Mouse (Mus musculus): ENCODE measurements around the gene Serpina12. TPM values are rescaled to one million over a fixed set of nuclear protein-coding genes. Genes with fewer than 3 reads are reported as not detected.

Serpina12 gene
- total RNA-seq, 2 experiments from 2014 or later: 1.1 to 1.3 TPM

GRCm38 (mm10) chr12:104004689-104005088, 39.6 kb downstream of the Serpina12 start:
- no peak for DNase-seq (ENCODE audit: low spot score in 2 of 2)

- DNase-seq (ENCODE audit: low spot score in 2 of 2): no peak
These were observed 41.0 kb downstream of the Serpina12 start for GRCm38 (mm10) chr12:104003238-104003612.

- peak; percentile 21 to 24 for DNase-seq (ENCODE audit: low spot score in 2 of 2)
These were observed 41.5 kb downstream of the Serpina12 start for GRCm38 (mm10) chr12:104002569-104003237.

GRCm38 (mm10) chr12:104000594-104000993, 43.6 kb downstream of the Serpina12 start:
- no peak for DNase-seq (ENCODE audit: low spot score in 2 of 2)

- no peak for DNase-seq (ENCODE audit: low spot score in 2 of 2)
These were observed 44.6 kb downstream of the Serpina12 start for GRCm38 (mm10) chr12:103999611-104000010.

GRCm38 (mm10) chr12:103996513-103996912, 47.7 kb downstream of the Serpina12 start:
- DNase-seq (ENCODE audit: low spot score in 2 of 2): no peak

GRCm38 (mm10) chr12:103995292-103996072, 48.8 kb downstream of the Serpina12 start:
- peak; percentile 68 to 72 for DNase-seq (ENCODE audit: low spot score in 2 of 2)

GRCm38 (mm10) chr12:103992945-103993344, 51.3 kb downstream of the Serpina12 start:
- DNase-seq (ENCODE audit: low spot score in 2 of 2): no peak

- no peak for DNase-seq (ENCODE audit: low spot score in 2 of 2)
These were observed 54.4 kb downstream of the Serpina12 start, which contains the start of gene Serpina11 for GRCm38 (mm10) chr12:103989857-103990256. TSS of gene Serpina11 (minus strand) at chr12:103989957.

- no peak for DNase-seq (ENCODE audit: low spot score in 2 of 2)
These were observed 54.8 kb downstream of the Serpina12 start for GRCm38 (mm10) chr12:103989514-103989767.

- DNase-seq (ENCODE audit: low spot score in 2 of 2): no peak
These were observed 55.3 kb downstream of the Serpina12 start for GRCm38 (mm10) chr12:103988754-103989513.

GRCm38 (mm10) chr12:103985868-103986267, 58.4 kb downstream of the Serpina12 start:
- no peak for DNase-seq (ENCODE audit: low spot score in 2 of 2)

GRCm38 (mm10) chr12:103984935-103985334, 59.3 kb downstream of the Serpina12 start:
- peak; percentile 33 to 55 for DNase-seq (ENCODE audit: low spot score in 2 of 2)

- DNase-seq (ENCODE audit: low spot score in 2 of 2): no peak
These were observed 62.4 kb downstream of the Serpina12 start for GRCm38 (mm10) chr12:103981646-103982360.

Other genes with a start within 250 kb of the Serpina12 start
- gene Serpina1b, start 214.1 kb downstream of the Serpina12 start, total RNA-seq (2021): 1 to 10 TPM in 1 of 2 experiments, under 1 TPM in 1; 0.54 to 3.0 TPM
- gene Serpina1a, start 180.9 kb downstream of the Serpina12 start, total RNA-seq (2021): under 1 TPM; 0.38 to 0.80 TPM
- under 1 TPM in 1 of 2 experiments, not detected in 1; 0.50 TPM for gene Serpina1c, start 139.6 kb downstream of the Serpina12 start, total RNA-seq (2021)
- gene Serpina1e, start 85.5 kb downstream of the Serpina12 start, total RNA-seq (2021): under 1 TPM in 1 of 2 experiments, not detected in 1; 0.56 TPM
- not detected for gene Serpina11, start 54.5 kb downstream of the Serpina12 start, total RNA-seq (2021)
- not detected for gene Serpina9, start 30.7 kb downstream of the Serpina12 start, total RNA-seq (2021)
- 1 to 10 TPM in 1 of 2 experiments, under 1 TPM in 1; 0.90 to 1.5 TPM for gene Serpina5, start 56.7 kb upstream of the Serpina12 start, total RNA-seq (2021)
- gene Serpina3a, start 68.3 kb upstream of the Serpina12 start, total RNA-seq (2021): not detected
- 1 to 10 TPM in 1 of 2 experiments, under 1 TPM in 1; 0.33 to 2.1 TPM for gene Serpina3b, start 83.6 kb upstream of the Serpina12 start, total RNA-seq (2021)
- 10 to 100 TPM; 23.7 to 24.1 TPM for gene Serpina3c, start 109.4 kb upstream of the Serpina12 start, total RNA-seq (2021)
- under 1 TPM; 0.48 to 0.60 TPM for gene Serpina3f, start 170.1 kb upstream of the Serpina12 start, total RNA-seq (2021)
- 1 to 10 TPM; 4.3 to 4.8 TPM for gene Serpina3g, start 191.8 kb upstream of the Serpina12 start, total RNA-seq (2021)
- gene Serpina3i, start 218.7 kb upstream of the Serpina12 start, total RNA-seq (2021): not detected

Data from adrenal gland, adult 18-20 months (tissue).